Mouse (Mus musculus): Measurements from ENCODE around the gene Spats2.
"Not testable (repeated sequence)": the region's sequence is repeated elsewhere in the genome, so short reads cannot be mapped to it uniquely, and the experiment has no call there.

Gene Spats2

DNA sequence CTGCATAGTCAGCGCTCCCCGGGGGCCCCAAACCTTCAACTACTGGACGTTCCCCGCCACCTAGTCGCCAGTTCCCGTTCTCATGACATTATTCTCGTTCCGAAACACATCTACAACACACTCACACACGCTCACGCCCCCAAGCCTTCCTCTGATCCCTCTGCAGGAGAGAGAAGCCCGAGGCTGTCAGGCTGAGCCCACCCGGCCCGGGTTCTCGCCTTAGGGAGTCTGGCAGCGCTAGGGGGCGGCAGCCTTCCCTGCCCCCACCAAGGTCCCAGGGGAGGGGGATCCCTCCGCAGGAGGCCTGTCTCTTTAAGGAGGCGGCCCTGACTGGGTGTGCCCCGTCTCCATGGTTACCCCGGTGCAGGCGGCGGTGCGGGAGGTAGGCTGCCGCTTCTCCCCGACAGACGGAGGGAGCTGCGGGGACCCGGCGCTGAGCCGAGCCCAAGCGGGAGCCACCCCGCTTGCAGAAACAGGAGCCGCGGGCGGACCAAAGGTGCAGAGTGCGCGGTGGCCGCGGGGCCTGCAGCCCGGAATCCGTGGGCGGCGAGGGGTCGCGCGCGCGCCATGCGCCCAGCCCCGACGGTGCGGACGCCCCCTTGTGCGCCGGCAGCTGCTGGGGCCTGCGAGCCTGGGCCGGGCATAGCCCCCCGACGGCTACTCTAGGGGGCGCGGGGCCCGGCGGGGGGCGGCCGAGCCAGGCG, 98.6 kb downstream of the Spats2 start, which contains the start of gene Kcnh3:
TSS of gene Kcnh3 (plus strand) at position 654 of the 704 bp plus-strand sequence.
- DNase-seq (ENCODE audit: low spot score): no peak

DNA sequence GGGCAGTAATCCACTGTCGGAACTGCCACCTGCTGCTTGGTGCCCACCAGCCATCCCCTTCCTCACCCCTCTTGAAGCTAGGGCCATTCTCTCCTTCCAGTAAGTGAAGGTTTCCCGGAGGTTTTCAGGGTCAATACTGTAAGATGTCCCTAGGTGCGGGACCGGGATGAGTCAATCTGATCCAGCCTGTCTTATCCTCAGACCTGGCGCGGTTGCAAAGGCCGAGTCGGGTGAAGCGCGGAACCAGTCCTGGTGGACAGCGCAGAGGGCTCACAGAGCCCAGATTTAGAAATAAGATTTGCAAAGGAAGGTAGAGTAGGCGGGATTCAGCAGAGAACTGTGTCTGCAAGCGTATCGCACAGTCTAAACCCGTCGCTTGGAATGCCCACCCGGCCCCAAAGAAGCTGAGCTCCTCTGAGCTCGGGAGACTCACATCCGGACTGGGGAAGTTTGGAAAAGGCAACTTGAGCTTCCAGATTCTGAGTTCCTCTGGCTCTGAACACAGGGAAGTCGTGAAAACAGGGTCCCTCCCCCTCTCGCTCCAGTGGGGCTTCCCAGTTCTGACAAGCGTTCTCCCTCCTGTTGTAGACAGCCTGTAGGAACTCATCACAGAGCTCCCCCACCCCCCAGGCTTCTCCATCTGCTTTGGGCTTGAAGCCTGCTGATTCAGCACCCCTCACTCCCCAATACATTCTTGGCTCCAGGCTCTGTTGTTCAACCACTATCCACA, 99.5 kb downstream of the Spats2 start:
- DNase-seq (ENCODE audit: low spot score): peak; percentile 38

DNA sequence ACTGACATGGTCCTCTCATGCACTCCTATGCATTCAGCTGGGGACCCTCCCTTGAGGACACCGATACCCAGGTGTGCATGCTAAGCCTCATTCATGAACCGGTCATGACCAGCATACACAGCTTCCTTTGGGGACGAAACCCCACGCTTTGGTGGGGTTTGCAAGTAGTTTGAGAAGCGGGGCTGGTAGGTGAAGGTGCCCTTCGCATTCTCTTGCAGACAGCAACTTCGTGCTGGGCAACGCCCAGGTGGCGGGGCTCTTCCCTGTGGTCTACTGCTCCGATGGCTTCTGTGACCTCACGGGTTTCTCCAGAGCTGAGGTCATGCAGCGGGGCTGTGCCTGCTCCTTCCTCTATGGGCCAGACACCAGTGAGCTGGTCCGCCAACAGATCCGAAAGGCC, 100.4 kb downstream of the Spats2 start:
- no peak for DNase-seq (ENCODE audit: low spot score)

DNA sequence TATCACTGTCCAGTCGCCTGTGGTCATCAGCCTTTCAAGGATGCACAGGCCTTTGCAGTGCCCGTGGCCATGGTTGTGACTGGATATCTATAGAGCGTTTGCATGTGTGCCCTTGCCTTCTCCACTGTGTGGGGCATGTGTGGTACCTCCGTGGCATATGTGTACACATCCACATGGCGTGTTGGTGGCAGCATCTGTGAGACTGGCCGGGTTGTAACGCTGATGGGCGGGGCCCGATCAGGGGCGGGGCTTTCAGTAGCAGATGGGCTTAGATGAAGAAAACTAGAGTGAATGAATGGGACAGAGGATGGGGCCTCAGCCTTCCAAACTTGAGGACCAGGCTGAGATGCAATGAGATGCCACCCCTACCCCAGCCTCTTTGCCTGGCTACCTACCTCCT, 106.3 kb downstream of the Spats2 start:
- no peak for DNase-seq (ENCODE audit: low spot score)

DNA sequence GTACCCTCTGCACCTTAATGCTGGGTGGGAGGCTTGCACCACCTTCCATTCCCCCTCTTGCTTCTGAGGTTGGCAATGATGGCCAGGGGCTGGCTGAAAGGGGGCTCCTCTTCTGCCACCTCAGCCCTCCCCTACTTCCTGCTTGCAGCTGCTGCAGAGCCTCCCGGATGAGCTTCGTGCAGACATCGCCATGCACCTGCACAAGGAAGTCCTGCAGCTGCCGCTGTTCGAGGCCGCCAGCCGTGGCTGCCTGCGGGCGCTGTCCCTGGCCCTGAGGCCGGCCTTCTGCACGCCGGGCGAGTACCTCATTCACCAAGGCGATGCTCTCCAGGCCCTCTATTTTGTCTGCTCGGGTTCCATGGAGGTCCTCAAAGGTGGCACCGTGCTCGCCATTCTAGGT, 108.0 kb downstream of the Spats2 start:
- DNase-seq (ENCODE audit: low spot score): no peak

DNA sequence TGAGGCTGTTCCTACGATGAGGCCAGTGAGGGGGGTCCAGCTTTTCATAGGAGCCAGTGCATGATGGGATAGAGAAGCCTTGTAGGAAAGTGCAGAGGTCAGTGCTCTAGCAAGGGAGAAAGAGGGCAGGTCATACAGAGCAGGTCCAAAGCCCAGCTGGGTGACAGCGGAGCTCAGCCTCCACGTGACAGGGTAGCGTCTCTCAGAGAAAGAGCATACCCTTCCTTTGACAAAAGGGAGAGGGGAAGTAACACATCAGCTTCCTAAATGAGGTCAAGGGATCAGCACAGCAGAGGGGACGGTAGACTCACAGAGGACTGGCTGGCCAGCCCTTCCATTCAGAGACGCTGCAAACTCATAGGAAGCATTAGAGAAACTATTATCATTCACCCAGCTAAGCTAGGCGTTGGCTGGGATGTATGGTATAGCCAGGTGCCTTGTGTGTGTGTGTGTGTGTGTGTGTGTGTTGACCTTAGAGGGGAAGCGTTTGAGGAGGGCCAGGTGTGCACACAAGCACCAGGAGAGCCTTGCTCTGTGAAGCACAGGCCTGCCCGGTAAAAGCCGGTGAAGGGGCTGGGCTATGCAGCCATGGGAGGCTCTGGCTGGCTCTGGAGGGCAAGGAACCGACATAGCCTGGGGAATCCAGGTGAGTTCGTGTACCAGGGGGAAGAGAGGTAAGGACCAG, 108.8 kb downstream of the Spats2 start:
- no peak for DNase-seq (ENCODE audit: low spot score)

DNA sequence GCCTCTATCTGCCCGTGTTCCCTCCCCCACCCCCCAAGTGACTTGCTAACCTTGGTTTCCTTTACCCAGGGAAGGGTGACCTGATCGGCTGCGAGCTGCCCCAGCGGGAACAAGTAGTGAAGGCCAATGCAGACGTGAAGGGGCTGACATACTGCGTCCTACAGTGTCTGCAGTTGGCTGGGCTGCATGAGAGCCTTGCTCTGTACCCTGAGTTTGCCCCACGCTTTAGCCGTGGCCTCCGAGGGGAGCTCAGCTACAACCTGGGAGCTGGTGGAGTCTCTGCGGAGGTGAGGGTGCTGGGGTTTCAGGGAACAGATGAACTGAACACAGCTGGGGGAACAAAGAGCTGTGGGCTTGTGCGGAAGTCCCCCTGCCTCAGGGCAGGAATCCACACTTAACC, 112.3 kb downstream of the Spats2 start:
- no peak for DNase-seq (ENCODE audit: low spot score)

DNA sequence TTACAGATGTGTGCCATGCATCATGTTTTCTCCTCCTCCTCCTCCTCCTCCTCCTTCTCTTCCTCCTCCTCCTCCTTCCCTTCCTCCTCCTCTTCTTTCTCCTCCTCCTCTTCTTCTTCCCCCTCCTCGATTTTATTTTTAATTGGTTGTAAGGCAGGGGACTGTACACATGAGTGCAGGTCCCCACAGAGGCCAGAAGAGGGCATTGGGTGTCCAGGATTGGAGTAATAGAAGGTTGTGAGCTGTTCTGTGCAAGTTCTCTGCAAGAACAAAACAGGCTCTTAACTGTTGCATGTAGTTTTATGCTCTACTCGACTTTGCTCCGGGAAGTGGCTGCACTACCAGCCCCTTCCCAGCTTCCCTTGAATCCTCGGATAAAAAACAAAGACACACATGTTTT, 114.4 kb downstream of the Spats2 start:
- no peak for DNase-seq (ENCODE audit: low spot score)

DNA sequence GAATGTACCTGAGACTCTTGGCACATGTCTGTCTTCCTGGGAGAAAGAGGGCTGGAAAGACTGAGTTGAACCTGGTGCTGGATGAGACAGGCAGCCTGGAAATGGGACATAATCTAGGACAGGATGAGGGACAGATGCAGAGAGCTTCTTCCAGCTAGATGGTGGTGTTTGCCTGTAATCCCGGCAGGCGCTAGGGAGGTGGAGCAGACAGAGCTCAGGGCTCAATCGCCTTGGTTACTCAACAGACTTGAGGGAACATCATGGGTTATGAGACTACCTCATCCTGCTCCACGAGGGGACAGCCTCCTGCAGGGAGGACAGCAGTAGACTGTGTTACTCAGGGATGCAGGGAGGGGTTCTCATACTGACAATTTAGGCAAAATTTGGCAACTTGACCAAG, 115.5 kb downstream of the Spats2 start:
- DNase-seq (ENCODE audit: low spot score): no peak

DNA sequence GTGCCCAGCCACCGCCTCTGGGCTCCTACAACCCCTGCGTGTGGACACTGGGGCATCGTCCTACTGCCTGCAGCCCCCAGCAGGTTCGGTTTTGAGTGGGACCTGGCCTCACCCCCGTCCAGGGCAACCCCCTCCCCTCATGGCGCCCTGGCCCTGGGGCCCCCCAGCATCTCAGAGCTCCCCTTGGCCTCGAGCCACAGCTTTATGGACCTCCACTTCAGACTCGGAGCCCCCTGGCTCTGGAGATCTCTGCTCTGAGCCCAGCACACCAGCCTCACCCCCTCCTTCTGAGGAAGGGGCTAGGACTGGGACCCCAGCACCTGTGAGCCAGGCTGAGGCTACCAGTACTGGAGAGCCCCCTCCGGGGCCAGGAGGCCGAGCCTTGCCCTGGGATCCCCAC, 116.3 kb downstream of the Spats2 start:
- no peak for DNase-seq (ENCODE audit: low spot score)

DNA sequence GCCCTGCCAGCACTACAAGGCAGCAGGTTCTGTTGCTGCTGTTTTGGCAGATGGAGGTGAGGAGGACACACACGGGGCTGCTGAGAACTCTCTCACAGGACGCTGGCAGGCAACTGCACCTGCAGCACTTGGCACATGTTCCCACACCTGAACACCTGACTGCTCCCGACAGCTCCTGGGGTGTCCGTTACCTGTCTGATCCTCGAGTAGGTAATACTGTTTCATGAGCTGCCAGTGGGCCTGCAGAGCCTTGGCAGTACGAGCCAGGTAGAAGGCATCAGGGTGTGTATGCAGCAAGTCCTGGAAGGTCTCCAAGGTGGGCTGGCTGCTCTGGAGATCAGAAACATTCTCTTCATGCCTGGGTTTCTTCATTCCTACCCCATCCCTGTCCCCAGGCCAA, 121.0 kb downstream of the Spats2 start:
- not testable (repeated sequence) for DNase-seq (ENCODE audit: low spot score)

DNA sequence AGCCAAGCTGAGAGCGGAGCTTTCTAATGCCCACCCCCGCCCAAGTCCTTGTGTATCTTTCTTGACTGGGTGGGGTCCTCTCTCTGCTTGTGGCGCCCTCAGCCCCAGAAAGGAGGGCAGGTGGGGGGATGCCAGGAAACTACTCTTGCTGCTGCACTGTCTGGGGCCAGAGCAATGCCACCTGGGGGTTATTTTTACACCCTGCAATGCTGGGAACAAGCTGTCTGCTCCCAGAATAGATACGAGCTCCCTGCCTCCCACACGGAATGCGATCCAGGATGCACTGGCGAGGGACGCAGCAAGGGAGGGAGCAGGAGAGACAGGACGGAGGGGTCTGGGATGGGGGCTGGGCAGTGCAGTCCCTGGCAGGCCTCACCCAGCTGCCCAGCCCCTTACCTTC, 123.3 kb downstream of the Spats2 start:
- DNase-seq (ENCODE audit: low spot score): no peak

DNA sequence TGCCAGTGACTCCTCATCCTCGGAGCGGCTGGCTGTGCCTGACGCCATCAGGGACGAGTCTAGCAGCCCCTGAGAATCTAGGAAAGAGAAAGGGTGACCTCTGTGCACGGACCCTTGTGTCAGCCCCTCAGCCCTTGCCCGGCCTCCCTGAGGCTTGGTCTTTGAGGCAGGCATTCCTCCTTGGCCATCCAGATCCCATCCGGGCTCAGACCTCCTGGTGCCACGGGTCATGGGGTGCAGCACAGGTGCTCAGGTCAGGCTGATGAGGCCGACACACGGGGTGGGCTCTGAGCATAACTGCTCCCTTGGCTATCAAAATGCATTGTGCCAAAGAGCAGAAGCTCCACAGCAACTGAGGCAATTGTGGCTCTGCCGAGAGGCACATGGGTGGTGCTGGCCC, 124.2 kb downstream of the Spats2 start:
- DNase-seq (ENCODE audit: low spot score): no peak

DNA sequence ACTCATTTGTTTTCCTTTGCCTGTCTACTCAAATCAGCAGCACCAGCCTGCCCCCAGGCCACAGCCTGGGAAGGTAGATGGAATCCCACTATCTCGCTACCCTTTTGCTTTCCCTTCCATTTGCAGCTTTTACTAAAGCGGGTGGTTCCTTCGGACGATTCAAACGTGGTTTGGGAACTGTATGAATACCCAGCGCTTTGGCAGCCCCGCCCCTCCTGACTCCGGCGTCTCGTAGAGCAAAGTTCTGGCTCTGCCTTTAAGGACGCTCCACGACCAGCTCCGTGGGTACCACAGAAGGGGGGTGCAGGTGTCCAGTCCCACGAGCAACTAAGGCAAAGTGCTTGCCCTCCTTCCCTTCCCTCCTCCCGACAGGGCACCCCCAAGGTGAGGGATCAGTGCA, 125.4 kb downstream of the Spats2 start:
- DNase-seq (ENCODE audit: low spot score): not testable (repeated sequence)

DNA sequence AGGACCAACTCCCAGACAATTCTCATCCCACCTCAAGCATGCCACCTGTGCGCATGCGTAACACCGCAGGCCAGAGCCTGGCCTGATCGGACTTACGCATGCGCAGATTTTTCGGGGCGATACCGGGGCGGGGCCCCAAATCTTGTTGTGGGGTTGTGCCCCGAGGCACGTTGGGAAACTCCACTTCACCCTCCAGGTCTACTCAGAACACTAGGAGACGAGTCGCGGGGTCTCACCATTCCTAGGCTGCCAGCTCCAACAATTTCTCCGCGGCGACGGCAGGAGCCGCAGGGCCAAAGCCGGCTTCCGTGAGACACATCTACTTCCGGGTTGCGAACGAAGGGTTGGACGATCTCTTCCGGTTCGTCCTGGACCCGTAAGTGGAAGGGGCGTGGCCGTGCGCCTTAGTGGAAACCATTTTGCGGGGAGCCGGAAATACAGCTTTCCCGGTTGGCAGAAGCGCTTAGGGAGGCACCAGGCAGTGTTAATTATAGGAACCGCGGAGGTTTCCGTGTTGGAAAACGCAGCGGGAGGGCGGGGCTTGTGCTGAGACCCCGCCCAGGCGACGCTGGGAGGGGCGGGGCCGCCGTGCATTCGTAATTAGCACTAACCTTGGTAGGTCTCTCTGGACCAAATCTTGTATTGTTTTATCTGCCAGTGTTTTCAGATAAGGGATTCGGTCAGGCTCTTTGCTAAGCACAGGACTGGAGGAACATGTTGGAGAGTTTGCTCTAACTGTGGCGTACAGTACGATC, 126.1 kb downstream of the Spats2 start, which contains the start of gene Mcrs1:
TSS of gene Mcrs1 (minus strand) at position 336 of the 755 bp plus-strand sequence.
- peak; percentile 98 for DNase-seq (ENCODE audit: low spot score)

DNA sequence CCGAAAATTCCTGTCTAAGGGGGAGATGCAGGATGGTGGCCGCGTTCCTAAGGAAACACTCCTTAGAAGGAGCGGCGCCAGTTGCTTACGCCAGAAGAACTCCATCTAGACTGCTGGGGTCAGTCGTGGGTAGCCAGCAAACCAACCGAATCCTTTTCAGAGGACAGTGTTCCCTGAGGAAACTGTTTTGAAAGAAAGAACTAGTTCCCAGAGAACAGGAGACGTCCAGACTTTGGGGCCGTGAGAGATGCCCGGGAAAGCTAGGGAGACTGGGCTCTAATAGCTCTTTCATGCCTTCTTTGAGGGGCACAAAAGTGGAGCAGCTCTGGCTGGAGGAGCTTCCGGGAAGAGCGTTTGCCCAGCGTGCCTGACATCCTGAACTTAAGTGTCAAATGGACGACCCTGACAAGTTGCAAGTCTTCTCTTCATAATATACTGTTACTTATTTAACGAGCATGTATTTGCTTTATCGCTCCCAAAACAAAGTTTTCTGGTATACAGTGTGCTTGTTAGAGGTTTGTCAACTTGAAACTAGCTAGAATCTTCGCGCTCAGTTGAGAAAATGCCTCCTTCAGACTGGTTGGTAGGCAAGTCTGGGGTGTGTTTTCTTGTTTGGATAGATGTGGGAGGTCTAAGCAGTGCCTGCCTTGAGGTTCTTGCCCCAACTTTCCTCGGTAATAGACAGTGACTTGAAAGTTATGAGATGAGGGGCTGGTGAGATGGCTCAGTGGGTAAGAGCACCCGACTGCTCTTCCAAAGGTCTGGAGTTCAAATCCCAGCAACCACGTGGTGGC, 126.9 kb downstream of the Spats2 start:
- DNase-seq (ENCODE audit: low spot score): no peak

DNA sequence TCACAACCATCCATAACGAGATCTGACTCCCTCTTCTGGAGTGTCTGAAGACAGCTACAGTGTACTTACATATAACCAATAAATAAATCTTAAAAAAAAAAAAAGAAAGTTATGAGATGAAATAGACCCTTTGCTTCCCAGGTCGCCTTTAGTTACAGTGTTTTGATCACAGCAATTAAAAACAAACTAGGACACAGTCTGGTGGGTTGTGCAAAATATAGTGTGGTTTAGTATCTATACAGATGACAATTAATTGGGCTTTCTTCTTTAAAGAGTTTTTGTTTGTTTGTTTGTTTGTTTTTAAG, 127.4 kb downstream of the Spats2 start:
- not testable (repeated sequence) for DNase-seq (ENCODE audit: low spot score)

DNA sequence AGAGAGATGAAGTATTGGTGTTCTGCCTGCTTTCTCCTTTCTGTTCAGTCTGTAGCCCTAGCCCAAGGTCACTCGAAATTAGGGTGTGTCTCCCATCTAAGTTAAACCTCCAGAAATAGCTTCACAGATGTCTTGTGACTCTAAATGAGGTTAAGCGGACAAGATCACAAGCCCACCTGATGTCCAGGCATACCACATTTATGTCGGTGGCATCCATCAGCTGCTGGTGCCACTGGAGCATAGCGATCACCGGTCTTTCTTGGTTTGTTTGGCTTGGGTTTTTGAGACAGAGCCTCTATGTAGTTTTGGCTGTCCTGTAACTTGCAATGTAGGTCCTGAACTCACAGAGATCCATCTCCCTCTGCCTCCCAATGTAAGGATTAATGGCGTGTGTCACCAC, 128.1 kb downstream of the Spats2 start:
- DNase-seq (ENCODE audit: low spot score): no peak

DNA sequence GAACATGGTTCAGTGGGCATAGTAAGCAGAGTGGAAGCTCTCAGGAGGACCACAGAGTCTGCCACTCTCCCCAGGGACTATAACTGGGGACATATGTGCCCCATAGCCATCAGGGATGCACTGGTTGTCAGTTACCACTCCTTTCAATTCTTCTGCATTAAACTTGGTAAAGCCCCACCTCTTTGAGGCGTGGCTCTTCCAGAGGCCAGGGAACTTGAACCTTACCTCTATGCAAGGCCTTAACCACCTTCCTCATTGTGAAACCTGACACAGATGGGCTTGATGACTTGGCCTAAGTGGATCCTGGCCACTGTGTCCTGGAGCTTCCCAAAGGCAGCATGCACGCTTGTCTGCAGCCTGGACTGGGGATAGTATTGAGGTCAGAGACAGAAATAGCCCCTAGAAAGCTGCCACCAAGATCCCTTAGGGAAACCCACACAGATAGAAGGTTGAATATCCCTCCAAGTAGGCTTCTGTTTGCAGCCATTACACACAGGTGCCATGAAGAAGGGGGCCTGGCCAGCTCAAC, 128.8 kb downstream of the Spats2 start:
- DNase-seq (ENCODE audit: low spot score): no peak

DNA sequence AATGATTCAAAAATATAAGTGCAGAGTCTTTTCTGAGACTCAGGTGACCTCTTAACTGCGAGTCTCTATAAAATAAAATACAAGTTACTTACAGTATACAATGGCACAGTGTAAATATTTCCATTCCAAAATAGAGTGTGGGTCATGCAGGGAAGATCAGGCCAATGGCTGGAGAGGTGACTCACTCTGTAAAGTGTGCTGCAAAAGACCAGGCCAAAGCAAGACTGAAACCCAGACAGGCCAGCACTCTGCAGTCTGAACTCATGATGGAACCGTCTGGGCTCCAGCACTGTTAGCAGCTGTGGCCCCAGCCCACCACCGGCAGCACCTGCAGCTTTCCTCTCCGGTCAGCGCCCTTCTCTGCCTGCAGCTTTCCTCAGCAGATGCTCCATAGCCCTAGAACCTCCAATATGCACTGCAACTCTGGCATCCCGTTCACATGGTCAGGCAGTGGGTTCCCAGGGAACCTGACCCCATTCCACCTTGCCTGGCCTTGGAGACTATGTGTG, 129.6 kb downstream of the Spats2 start:
- no peak for DNase-seq (ENCODE audit: low spot score)

DNA sequence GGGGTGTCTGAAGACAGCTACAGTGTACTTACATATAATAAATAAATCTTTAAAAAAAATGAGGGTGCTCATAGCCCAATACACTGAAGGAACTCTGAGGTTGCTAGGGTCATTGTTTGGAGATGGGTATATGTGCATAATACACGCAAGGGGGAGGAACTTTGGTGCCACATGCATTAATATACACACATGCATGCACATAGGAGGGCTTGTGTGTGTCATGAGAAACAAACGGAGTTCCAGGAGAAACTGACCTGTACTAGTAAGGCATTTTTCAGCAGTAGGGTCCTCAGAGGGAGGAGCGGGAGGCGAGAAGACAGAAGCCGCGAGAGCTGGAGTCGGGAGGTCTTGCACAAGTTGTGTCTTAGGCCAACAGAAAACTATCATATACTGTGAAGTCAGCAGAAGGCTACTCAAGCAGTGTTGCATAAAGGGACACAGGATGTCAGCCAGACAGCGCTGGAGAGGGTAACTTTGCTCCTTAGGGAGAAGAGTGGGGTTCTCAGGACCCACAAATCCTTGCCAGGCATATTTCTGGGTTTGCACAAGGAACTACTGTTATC, 133.5 kb downstream of the Spats2 start:
- no peak for DNase-seq (ENCODE audit: low spot score)

Data from layer of hippocampus, adult 9-10 months (tissue).